Mouse (Mus musculus) hindbrain, embryonic 11.5 days (tissue): ENCODE results near the gene Stxbp5. TPM values are rescaled to one million over a fixed set of nuclear protein-coding genes. Genes with fewer than 3 reads are reported as not detected.

Experiments used
- polyA plus RNA-seq: library from polyadenylated mRNA; unstranded; fragments of >200 nt; fragmentation: Nextera tagmentation; extraction: Ambion mirVana; gene quantifications from 2 replicates; pipeline ENCODE4 v1.2.1, GENCODE M21; 2014

The Stxbp5 gene
- polyA plus RNA-seq, 1 experiment from 2014 or later: 7.6 TPM

Other genes starting within 250 kb of the Stxbp5 start
- 4.9 and 7.3 TPM in 2 replicates for gene Samd5, start 225.9 kb downstream of the Stxbp5 start, polyA plus RNA-seq